Mouse (Mus musculus) thymus, adult 2 months (tissue): ENCODE results near the gene Slc2a9.
"Not testable (repeated sequence)": the region's sequence is repeated elsewhere in the genome, so short reads cannot be mapped to it uniquely, and the experiment has no call there.

Source experiments
- CTCF ChIP-seq: fragments of 200-500 bp; IDR thresholded peaks from 2 replicates; pipeline ENCODE4 v1.5.1; 2012; ENCODE audit warnings: mild to moderate bottlenecking, control low read depth, low read length, moderate library complexity, borderline replicate concordance; ENCODE audit not compliant: control insufficient read depth, poor library complexity, insufficient read depth; ENCODE audit errors: extremely low read depth
- POLR2A ChIP-seq: fragments of 200-500 bp; IDR thresholded peaks from 2 replicates; pipeline ENCODE4 v1.6.1; 2012; ENCODE audit warnings: mild to moderate bottlenecking, low read length, control low read depth, moderate library complexity; ENCODE audit not compliant: control insufficient read depth, poor library complexity, insufficient read depth; ENCODE audit errors: extremely low read depth

DNA sequence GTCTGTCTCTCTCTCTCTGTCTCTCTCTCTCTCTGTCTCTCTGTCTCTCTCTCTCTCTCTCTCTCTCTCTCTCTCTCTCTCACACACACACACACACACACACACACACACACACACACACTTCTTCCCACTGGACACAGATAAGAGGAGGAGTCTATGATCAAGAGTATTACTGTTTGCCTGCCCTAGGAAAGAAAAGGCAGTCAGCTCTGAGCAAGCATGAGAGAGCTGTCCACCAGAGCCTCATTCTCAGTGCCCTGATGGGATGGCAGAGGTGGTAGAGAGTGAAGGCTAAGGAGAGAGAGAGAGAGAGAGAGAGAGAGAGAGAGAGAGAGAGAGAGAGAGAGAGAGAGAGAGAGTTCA lies 23.4 kb downstream of the Slc2a9 start:
- TF ChIP-seq CTCF, POLR2A: not testable (repeated sequence)
